Mouse (Mus musculus) thymus, postnatal 0 days (tissue): Measurements from ENCODE around the gene Hras. TPM values are rescaled to one million over a fixed set of nuclear protein-coding genes. Genes with fewer than 3 reads are reported as not detected.

ENCODE experiments used
- DNase-seq: peaks from one replicate; pipeline ENCODE4 v3.0.0-alpha.2; 2015; ENCODE audit warnings: low spot score
- polyA plus RNA-seq: library from polyadenylated mRNA; unstranded; fragments of >200 nt; fragmentation: Nextera tagmentation; extraction: Ambion mirVana; gene quantifications from 2 replicates; pipeline ENCODE4 v1.2.1, GENCODE M21; 2015

The Hras gene
- polyA plus RNA-seq, result 58.8 and 66.5 TPM in 2 replicates

GRCm38 (mm10) chr7:141193948-141194347 is at the start of gene Hras, which contains the start of gene Lrrc56:
Hras (minus strand) TSS chr7:141194005.
Lrrc56 (plus strand) TSS chr7:141194157.
- DNase-seq, result peak; percentile 98

GRCm38 (mm10) chr7:141231551-141231950 is 37.7 kb upstream of the Hras start:
- DNase-seq, result no peak

GRCm38 (mm10) chr7:141231111-141231510 is 37.3 kb upstream of the Hras start:
- DNase-seq, result no peak

- DNase-seq, result no peak
These were observed 36.8 kb upstream of the Hras start for GRCm38 (mm10) chr7:141230570-141230969.

- DNase-seq, result no peak
These were observed 35.9 kb upstream of the Hras start for GRCm38 (mm10) chr7:141229702-141230101.

GRCm38 (mm10) chr7:141228279-141229067 is 34.7 kb upstream of the Hras start, which contains the start of gene Phrf1:
Phrf1 (plus strand) TSS chr7:141228784.
- DNase-seq, result peak; percentile 93

GRCm38 (mm10) chr7:141227796-141228195 is 34.0 kb upstream of the Hras start:
- DNase-seq, result no peak

GRCm38 (mm10) chr7:141226535-141226934 is 32.7 kb upstream of the Hras start:
- no peak for DNase-seq

GRCm38 (mm10) chr7:141222696-141223215 is 29.0 kb upstream of the Hras start:
- no peak for DNase-seq

GRCm38 (mm10) chr7:141222126-141222467 is 28.3 kb upstream of the Hras start:
- DNase-seq, result no peak

GRCm38 (mm10) chr7:141221249-141222125 is 27.7 kb upstream of the Hras start:
- peak; percentile 96 for DNase-seq

GRCm38 (mm10) chr7:141220377-141220776 is 26.6 kb upstream of the Hras start:
- DNase-seq, result no peak

GRCm38 (mm10) chr7:141219558-141220099 is 25.8 kb upstream of the Hras start:
- DNase-seq, result no peak

- no peak for DNase-seq
These were observed 24.8 kb upstream of the Hras start for GRCm38 (mm10) chr7:141218557-141219133.

GRCm38 (mm10) chr7:141218141-141218540 is 24.3 kb upstream of the Hras start:
- no peak for DNase-seq

GRCm38 (mm10) chr7:141217343-141218013 is 23.7 kb upstream of the Hras start:
- no peak for DNase-seq

GRCm38 (mm10) chr7:141216894-141217293 is 23.1 kb upstream of the Hras start:
- DNase-seq, result no peak

GRCm38 (mm10) chr7:141215880-141216733 is 22.3 kb upstream of the Hras start:
- DNase-seq, result no peak

GRCm38 (mm10) chr7:141215101-141215879 is 21.5 kb upstream of the Hras start, which contains the start of gene Rassf7:
Rassf7 (plus strand) TSS chr7:141215860.
- DNase-seq, result peak; percentile 96
